Mouse (Mus musculus) bone marrow, adult 2 months (tissue): Measurements from ENCODE around the gene Upk3a.

Source experiments
- CTCF ChIP-seq: fragments of 200-500 bp; IDR thresholded peaks from 2 replicates; pipeline ENCODE4 v1.5.1; 2011; ENCODE audit warnings: low read length, control low read depth; ENCODE audit not compliant: control insufficient read depth, insufficient read depth
- POLR2A ChIP-seq: fragments of 200-500 bp; IDR thresholded peaks from 2 replicates; pipeline ENCODE4 v1.6.1; 2011; ENCODE audit warnings: low read depth, mild to moderate bottlenecking, control low read depth, low read length, borderline replicate concordance; ENCODE audit not compliant: control insufficient read depth

DNA sequence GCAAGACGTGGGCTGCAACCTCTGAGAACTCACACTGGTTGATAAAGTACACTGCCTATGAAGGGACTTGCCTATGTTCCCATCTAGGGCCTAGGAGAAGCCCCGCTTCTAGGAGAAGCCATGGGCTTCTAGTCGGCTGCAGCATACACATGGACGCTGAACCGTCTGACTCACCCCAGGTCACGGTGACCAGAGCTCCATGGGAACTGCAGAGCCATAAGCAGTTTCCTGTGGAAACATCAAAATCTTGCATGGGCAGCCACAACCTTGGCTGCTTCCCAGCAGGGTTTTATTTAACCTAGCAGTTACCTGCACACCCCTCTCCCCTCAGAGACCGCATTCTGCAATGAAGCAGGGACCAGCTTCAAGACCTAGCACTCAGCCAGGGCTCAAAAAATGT, 33.2 kb upstream of the Upk3a start:
- TF ChIP-seq POLR2A (no peak), CTCF (no peak)
